Mouse (Mus musculus): Measurements from ENCODE around the gene Chrdl2.

DNA sequence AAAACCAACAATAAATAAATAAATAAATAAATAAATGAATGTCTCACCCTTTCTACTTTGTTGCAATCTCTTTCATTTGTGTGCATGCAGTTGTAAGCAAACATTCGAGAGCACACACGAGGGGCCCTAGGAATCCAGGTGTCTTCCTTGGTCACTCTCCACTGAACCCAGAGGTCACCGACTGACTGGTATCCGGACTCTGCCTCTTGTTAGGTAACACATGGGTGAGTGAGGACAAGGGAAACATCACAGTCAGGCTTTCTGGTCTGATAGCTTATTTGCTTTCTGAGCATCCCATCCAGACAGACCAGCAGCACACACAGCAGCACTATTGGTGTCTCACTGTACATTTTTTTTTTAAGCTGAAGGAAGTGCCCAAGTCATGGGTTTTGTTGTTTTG lies 71.1 kb downstream of the Chrdl2 start:
- TF ChIP-seq CTCF (IDR thresholded peaks at IDR 0.05; ENCODE audit: borderline replicate concordance, insufficient read depth, low read length) (no peak), POLR2A (IDR thresholded peaks at IDR 0.05; ENCODE audit: low read depth, low read length) (no peak)

Measured in embryonic fibroblast, embryonic 13.5 days (primary cell).